Mouse (Mus musculus) gastrocnemius, adult 2 months (tissue): ENCODE data around the gene Med12l. TPM values are rescaled to one million over a fixed set of nuclear protein-coding genes. Genes with fewer than 3 reads are reported as not detected.

Source experiments
- DNase-seq: peaks from one replicate; pipeline ENCODE4 v3.0.0; 2022
- H3K27ac ChIP-seq: fragments of 200-600 bp; 2 replicates; pipeline ENCODE4 v1.8.1; 2022; ENCODE audit warnings: mild to moderate bottlenecking
- H3K4me3 ChIP-seq: fragments of 200-600 bp; 2 replicates; pipeline ENCODE4 v1.8.1; 2022; ENCODE audit warnings: mild to moderate bottlenecking, moderate library complexity
- CTCF ChIP-seq: fragments of 200-600 bp; IDR thresholded peaks from 2 replicates; pipeline ENCODE4 v1.8.1; 2022; ENCODE audit warnings: antibody characterized with exemption, mild to moderate bottlenecking, moderate library complexity
- intact Hi-C: fragments of 180-260 bp; cut with DNase I; formaldehyde crosslinking; loops from one replicate; pipeline ENCODE4 v1.15.1; 2025
- total RNA-seq, 2 experiments: library from RNA; stranded (reverse); gene quantifications; 2 replicates each; pipeline ENCODE4 v1.2.3; 2021

The Med12l gene
- total RNA-seq, 2 experiments from 2014 or later, result 0.54 to 0.92 TPM

DNA sequence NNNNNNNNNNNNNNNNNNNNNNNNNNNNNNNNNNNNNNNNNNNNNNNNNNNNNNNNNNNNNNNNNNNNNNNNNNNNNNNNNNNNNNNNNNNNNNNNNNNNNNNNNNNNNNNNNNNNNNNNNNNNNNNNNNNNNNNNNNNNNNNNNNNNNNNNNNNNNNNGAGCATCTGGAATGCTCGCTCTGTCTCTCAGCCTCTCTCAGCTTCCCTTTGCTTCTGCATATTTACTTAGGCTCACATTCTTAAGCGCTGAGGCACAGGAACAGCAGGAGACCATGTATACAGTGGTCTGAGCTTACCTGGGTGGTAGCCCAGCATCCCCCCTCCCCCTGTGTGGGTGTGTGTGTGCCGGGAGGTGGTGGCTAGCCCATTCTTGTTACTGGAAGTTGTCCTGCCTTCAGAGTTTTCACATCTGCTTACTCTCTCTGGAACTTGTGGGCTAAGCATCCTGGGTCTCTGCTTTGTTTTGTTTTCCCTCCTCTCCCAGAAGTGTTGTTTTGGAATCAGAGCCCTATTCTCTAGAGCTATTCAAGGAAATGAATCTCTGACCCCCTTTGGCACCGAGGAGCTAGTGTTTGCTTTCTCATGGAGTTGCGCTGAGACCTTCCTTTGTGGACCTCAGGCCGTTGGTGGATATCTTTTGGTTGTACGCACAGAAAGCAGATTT, 115.6 kb downstream of the Med12l start:
- DNase-seq, result no peak
- peak overlapping the region; percentile 57; the same call in 1 of the 2 replicates for H3K27ac ChIP-seq
- H3K4me3 ChIP-seq, result no peak overlapping the region
- no peak for TF ChIP-seq CTCF
- intact Hi-C loops, result loop anchor here (1.0 kb wide), 1 partner anchor 87 kb away; no protein-coding TSS in a partner anchor

DNA sequence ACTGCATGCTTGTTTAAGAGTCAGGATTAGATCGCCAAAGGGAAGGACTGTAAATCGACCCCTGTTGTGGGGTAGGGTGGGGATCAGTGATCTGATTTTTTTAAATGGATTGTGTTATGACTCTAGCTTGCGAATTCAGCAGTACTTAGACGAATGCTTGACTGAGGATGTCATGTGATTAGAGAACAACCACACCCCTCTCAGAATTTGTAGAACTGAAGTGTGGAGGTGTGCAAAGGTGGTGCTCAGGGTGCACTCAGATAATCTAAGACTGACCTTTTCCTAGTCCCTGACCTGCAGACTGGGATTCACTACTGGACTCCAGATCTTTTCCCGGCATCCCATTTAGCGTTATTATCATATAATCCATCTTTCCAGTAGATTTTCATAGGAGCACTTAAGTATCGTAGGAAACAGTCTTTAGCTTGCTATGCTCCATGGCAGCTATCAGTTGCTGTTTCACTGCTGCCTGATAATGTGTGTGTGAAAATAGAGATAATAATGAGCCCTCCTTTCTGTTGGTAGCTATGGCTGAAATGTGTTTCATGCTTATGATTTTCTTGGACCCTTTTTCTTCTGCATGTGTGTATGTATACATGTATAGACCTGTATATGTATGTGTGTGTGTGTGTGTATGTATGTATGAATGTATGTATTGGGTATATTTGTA, 116.3 kb downstream of the Med12l start:
- DNase-seq, result no peak
- H3K4me3 ChIP-seq, result no peak overlapping the region
- intact Hi-C loops, result loop anchor here (1.0 kb wide), 1 partner anchor 86 kb away; no protein-coding TSS in a partner anchor
- H3K27ac ChIP-seq, result peak overlapping the region; percentile 57
- no peak for TF ChIP-seq CTCF

DNA sequence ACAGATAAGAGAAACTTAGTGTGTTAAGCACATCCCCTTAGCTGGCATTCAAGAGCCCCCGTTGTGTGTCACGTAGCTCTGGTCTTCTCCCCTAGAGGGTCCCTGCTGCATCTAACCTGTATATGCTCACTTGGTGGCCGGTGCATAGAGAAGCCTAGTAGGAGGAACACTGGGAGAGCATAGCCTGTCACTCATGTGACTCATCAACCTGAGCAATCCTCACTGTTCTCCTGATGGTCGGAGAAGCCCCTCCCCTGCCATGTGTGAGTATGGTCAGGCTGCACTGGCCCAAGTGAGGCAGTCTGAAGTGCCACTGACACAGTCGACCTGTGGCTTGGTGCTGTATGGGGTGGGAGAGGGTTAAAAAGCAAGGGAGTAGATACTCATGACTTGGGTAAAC, 119.4 kb downstream of the Med12l start:
- TF ChIP-seq CTCF, result no peak
- no peak overlapping the region for H3K27ac ChIP-seq
- H3K4me3 ChIP-seq, result no peak overlapping the region
- no peak for DNase-seq
- intact Hi-C loops, result no loop called here

DNA sequence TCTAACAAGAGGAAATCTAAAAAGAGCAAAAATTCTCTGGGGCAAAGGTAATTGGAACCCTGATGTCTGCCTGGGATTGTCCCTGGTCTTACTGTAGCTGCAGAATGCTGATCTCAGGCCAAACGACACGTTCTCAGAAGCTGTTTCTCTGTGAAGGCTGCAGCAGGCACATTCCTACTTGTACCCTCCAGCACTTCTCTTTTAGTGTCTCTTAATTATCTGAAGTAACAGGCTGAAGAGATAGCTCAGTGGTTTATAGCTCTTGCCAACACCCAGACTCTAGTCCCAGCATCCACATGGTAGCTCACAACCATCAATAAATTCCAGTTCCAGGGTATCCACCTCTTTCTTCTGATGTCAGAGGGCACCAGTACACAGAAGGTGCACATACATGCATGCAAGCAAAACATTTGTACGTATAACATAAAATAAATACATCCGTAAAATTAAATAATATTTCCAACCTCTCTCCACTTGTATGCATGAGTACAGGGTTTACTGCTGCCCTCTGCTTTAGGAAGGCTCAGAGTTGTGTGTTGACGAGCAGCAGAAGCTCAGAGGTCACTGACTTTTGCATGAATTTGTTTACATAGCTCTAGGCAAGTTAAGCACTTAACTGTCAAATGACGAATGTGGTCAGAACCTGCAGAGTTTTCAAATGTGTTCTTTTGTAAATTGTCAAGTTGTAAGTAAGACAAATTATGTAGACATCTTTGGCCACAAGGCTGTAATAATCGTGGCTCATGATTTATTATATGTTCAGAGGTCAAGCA, 120.3 kb downstream of the Med12l start:
- Histone ChIP-seq H3K27ac (no peak overlapping the region), H3K4me3 (no peak overlapping the region)
- no peak for DNase-seq
- TF ChIP-seq CTCF, result no peak
- intact Hi-C loops, result no loop called here

DNA sequence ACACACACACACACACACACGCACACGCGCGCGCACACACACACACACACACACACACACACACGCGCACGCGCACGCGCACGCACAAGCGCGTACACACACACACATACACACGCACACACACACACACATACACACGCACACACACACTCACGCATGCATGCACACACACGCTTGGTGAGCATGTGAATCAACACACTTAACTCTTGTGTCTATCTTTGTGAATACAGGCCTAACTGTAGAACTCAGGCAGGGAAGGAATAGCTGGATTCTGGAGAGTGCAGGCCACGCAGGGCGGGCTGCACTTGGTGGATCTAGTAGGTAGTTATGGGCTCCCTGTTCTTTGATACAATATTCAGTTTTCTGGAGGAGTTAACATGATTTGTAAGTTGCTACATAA, 123.1 kb downstream of the Med12l start:
- intact Hi-C loops, result no loop called here
- Histone ChIP-seq H3K4me3 (no peak overlapping the region), H3K27ac (no peak overlapping the region)
- no peak for DNase-seq
- TF ChIP-seq CTCF, result no peak

DNA sequence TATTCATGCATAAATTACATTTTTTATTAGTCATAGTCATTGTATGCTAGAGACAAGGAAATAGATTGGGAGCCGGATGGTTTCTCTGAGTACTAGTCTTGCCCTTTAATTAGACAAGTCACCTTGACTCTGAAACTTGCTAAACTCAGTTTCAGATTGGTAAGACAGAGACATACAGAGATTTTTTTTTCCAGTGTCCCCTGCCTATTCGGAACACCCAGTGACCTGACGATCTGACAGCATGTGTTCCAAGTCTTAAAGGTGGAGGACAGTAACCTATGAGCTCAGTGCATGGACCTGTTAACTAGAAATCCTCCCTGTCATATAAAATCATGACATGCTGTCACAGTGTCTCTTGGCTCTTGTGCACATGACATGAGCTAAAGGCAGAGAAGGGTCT, 123.9 kb downstream of the Med12l start:
- intact Hi-C loops, result no loop called here
- H3K27ac ChIP-seq, result peak overlapping the region; percentile 67; the same call in 1 of the 2 replicates
- peak overlapping the region; percentile 65 for H3K4me3 ChIP-seq
- no peak for TF ChIP-seq CTCF
- DNase-seq, result no peak

DNA sequence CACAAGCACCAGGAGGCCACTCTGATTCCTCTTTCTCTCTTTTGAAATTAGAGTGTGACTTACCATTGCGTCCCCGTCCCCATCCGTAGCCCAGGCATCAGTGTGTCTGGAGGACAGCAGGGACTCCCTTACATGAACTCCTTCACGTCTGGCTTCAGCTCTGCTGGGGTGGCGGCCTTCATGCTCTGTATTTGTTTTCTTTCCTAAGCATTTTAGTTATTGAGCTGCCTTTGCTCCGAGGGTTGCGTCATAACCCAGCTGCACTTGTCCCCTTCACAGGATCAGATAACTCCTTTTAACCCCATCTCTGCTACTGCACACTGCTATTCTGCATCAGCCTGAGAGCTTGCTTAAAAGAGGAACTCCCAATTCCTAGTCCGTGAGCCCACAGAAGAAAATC, 124.8 kb downstream of the Med12l start:
- peak overlapping the region; percentile 67 for H3K27ac ChIP-seq
- TF ChIP-seq CTCF, result no peak
- H3K4me3 ChIP-seq, result peak overlapping the region; percentile 65
- DNase-seq, result peak; percentile 50
- intact Hi-C loops, result no loop called here

DNA sequence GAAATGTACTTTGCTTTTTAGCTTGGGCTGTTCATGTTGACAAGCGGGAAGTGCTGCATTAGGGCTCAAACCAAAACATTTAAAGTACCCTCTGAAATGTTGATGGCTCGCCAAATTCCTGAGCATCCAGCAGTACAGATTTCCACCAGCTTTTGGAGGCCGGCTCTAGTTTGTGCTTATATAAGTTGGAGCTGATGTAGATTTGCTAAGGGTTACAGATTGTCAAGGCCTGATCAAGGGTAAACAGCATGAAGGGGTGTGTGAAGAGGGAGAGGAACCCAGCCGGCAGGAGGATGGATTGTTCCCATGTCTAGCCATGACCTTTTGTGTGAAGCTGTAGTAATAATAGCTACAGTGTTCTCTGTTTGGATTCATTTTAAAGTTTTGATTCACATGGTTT, 125.5 kb downstream of the Med12l start:
- Histone ChIP-seq H3K27ac (peak overlapping the region; percentile 67; the same call in 1 of the 2 replicates), H3K4me3 (no peak overlapping the region)
- no peak for TF ChIP-seq CTCF
- intact Hi-C loops, result no loop called here
- DNase-seq, result no peak

DNA sequence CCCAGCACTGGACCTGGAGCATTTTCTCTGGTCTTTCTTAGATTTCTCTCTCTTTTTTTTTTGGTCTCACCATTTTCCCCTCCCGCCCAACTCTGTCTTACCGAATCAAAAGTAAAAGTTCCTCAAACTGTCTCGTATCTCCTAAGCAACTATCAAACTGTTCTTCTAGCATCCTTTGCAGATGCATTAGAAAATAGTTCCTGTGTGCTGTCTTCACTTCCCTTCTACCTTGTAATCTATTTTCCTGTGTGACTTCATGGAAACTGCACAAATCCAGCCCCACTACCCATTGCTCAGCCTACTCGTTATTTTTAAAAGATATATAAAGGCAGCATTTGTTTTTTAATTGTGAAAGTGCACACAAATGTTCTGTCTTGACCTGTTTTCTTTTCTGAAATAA, 126.3 kb downstream of the Med12l start:
- Histone ChIP-seq H3K4me3 (no peak overlapping the region), H3K27ac (no peak overlapping the region)
- no peak for DNase-seq
- intact Hi-C loops, result no loop called here
- no peak for TF ChIP-seq CTCF

DNA sequence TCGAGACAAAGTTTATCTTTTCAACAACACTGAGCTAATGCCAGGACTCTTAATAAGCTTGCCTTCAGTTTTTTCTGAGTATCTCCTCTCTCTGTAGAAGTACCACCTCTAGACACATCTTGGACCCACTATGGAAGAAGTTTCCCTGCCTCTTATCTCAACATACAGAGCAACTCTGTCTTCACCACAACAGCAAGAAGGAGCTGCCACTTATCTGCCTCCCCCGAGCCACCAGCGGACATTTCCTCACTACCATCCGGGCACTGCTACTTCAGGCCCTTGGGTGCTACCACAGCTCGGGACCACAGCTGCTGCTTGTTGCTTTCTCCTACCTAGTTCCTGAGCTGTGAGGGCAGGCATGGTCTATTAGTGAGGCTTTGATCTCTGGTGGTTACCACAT, 127.6 kb downstream of the Med12l start:
- Histone ChIP-seq H3K27ac (no peak overlapping the region), H3K4me3 (no peak overlapping the region)
- intact Hi-C loops, result no loop called here
- no peak for DNase-seq
- TF ChIP-seq CTCF, result no peak

DNA sequence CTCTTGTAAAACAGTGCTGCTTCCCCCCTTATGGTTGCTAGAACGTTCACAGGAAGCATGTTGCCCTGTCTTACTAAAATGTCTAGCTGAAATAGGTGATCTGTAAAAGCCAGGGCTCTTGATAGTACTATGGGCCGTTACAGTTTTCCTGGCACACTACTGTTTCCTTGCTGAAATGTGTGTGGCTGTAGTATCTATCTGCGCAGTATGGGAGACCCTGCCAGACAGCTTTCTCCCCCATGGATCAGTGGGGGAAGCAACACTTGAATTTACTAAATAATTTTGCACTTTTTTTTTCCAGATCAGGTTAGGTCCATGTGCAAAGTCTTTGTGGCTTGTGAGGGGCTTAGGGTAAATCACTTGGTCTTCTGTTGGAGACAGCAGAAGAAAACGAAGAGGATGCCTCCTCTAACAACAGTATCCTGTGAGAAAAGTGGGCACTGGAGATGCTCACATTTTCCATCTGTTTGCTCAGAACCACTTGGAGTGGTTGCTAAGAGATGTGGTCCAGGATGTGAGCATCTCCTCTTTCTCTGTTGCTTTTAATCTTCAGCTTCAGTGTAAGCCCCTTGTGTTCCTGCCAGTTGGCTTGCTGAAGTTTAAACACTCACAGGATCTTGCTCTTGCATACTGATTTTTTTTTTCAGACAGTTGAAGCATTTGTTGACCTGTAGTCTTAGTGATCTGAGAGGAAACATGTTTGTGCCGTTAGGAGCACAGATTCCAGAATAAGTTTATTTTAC, 130.5 kb downstream of the Med12l start:
- Histone ChIP-seq H3K27ac (no peak overlapping the region), H3K4me3 (no peak overlapping the region)
- no peak for TF ChIP-seq CTCF
- no peak for DNase-seq
- intact Hi-C loops, result no loop called here

DNA sequence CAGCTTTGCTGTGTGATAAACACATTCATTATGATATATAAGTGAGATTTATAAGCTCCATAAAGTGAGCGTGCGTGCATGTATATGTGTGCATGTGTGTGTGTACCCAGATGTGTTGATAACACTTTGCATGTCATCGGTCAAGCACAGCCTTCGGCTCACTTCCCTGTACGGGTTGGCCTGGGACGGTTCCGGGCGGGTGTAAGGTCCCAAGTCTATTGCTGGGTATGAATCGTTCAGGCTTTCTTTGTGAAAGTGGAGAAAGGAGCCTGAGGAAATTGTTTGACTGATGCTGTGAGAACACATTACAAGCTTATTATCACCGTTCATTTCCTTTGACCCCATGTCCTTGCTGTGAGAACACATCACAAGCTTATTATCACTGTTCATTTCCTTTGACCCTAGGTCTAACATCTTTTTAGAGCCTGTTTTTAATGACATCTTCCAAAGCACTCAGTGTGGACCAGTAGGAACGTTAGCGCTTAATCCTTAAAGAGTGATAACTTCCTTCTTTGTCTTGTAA, 133.4 kb downstream of the Med12l start:
- Histone ChIP-seq H3K27ac (no peak overlapping the region), H3K4me3 (no peak overlapping the region)
- no peak for TF ChIP-seq CTCF
- intact Hi-C loops, result no loop called here
- no peak for DNase-seq
